Comparison of ENCODE assay signal across 14 mouse cellular contexts in the genomic region with DNA sequence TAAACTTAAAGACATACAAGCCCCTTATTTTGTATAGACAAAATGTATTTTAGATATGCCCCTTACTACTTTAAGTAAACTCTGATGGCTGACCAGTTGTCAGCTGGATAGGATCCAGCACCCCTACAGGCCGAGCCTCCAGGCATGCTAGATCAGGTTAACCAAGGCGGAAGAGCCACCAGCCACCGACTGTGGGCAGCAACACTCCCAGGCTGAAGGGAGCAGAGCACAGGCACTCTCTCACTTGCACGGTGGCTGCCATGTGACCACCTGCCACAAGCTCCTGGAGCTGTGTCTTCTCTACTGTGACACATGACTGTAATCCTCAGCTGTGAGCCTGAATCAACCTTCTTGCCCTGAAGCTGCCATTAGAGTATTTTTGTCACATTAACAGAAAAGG. TPM values are rescaled to one million over a fixed set of nuclear protein-coding genes. Genes with fewer than 3 reads are reported as not detected.
DNase-seq lines count a peak whose midpoint lies in the region; ATAC-seq and TF ChIP-seq lines count a peak whose summit lies in the region.
"Had no signal": no experiment of that assay in that cellular context is flagged by ENCODE, and none has a peak within 500 bp of the region (broad histone marks: within the 10 kb centered on the region; RNA-seq: fewer than 3 reads in every experiment).

No protein-coding gene starts in this region.

- no peak overlapping the region for H3K9ac ChIP-seq in liver, embryonic 11.5 days (ENCODE audit: low read depth, low read length)
- H3K9ac ChIP-seq: hindbrain, embryonic 15.5 days had no signal

- no peak for TF ChIP-seq POLR2A in lung, adult 2 months (IDR thresholded peaks at IDR 0.05; ENCODE audit: borderline replicate concordance, extremely low read depth, low read depth, low read length)

- no peaks in the 10 kb centered on the region for H3K9me3 ChIP-seq in liver, embryonic 11.5 days (ENCODE audit: control insufficient read depth, low read length)
- H3K9me3 ChIP-seq: hindbrain, embryonic 15.5 days had no signal

- no peak overlapping the region for H3K27ac ChIP-seq in liver, embryonic 11.5 days (ENCODE audit: low read depth, low read length)
- H3K27ac ChIP-seq: hindbrain, embryonic 15.5 days had no signal

- H3K4me1 ChIP-seq in liver, embryonic 11.5 days (replicated peaks; ENCODE audit: control insufficient read depth, insufficient read depth, low read length), result peaks cover 6% of the 10 kb centered on the region; the same call in 1 of the 2 replicates
- peaks cover 5% of the 10 kb centered on the region; the same call in 1 of the 2 replicates for H3K4me1 ChIP-seq in lung, adult 2 months (ENCODE audit: control insufficient read depth, insufficient read depth, low read length)

- WGBS in liver, embryonic 11.5 days, result 52% methylated on average over 4 of the region's 4 CpGs
- WGBS in lung, adult 2 months, result 24% methylated on average over 4 of the region's 4 CpGs

- H3K4me2 ChIP-seq in liver, embryonic 11.5 days, result no peak overlapping the region
- H3K4me2 ChIP-seq: hindbrain, embryonic 15.5 days had no signal

- no peaks in the 10 kb centered on the region for H3K27me3 ChIP-seq in liver, embryonic 11.5 days (replicated peaks; ENCODE audit: control insufficient read depth, insufficient read depth, low read length)
- H3K27me3 ChIP-seq: hindbrain, embryonic 15.5 days; Patski had no signal

- no peak overlapping the region for H3K4me3 ChIP-seq in liver, embryonic 11.5 days (ENCODE audit: low read depth, low read length)
- H3K4me3 ChIP-seq in lung, adult 2 months (replicated peaks; ENCODE audit: extremely low read depth, low read depth, low read length), result no peak overlapping the region
- H3K4me3 ChIP-seq: hindbrain, embryonic 15.5 days had no signal

- DNase-seq in gastrocnemius, adult 18-20 months (ENCODE audit: low spot score), result peak; percentile 14
- no peak for DNase-seq in gastrocnemius, postnatal 10 days
- DNase-seq in liver, embryonic 11.5 days (ENCODE audit: low spot score), result no peak
- DNase-seq in liver, result no peak
- peak; percentile 78 for DNase-seq in cerebellum, adult 9-10 months
- peak; percentile 17 to 23 for DNase-seq in natural killer cell, adult 2 months (ENCODE audit: low spot score in 2 of 2)
- no peak for DNase-seq in lung, adult 2 months
- no peak for DNase-seq in layer of hippocampus, adult 8-10 months (ENCODE audit: low spot score in 2 of 2)
- DNase-seq: adrenal gland, postnatal 36 days; B cell, adult 2 months; kidney, postnatal 4 days; lung, postnatal 4 days had no signal

- ATAC-seq in liver, embryonic 11.5 days (replicated peaks; ENCODE audit: low FRiP score), result 0 out of 2 replicates have a peak, but pooled peaks have one; percentile 53
- ATAC-seq: Patski had no signal

- TF ChIP-seq CTCF in lung, adult 2 months (IDR thresholded peaks at IDR 0.05; ENCODE audit: insufficient read depth, low read length), result no peak

- no peaks in the 10 kb centered on the region for H3K36me3 ChIP-seq in liver, embryonic 11.5 days (ENCODE audit: control insufficient read depth, insufficient read depth, low read length)
- H3K36me3 ChIP-seq: hindbrain, embryonic 15.5 days had no signal

RNA-seq across cellular contexts. Expression of a gene that starts 13.3 kb away (rescaled TPM):
- total RNA-seq in gastrocnemius, adult 18-20 months (2021), result 10 to 100 TPM; 16.6 to 19.1 TPM
- 10 to 100 TPM; 24.2 to 31.1 TPM for total RNA-seq in gastrocnemius, postnatal 10 days (2021)
- polyA plus RNA-seq in liver, embryonic 11.5 days (2014; fragmentation: Nextera tagmentation; extraction: Ambion mirVana), result 54.0 and 61.9 TPM in 2 replicates
- polyA plus RNA-seq in lung, adult 2 months (2012; rRNA removed), result 23.4 and 36.4 TPM in 2 replicates
- 10 to 100 TPM; 60.5 to 63.9 (median 62.8) TPM for total RNA-seq in layer of hippocampus, adult 8-10 months (2022)

Comparison
In these comparisons a context has a peak if more than half of its experiments do, and no peak if none do; other contexts are left out.
1. DNase-seq: peak in gastrocnemius, adult 18-20 months (single experiment), cerebellum, adult 9-10 months (single experiment) and natural killer cell, adult 2 months (2 of 2); none in gastrocnemius, postnatal 10 days (single experiment), liver, embryonic 11.5 days (single experiment), liver (single experiment), lung, adult 2 months (single experiment) and layer of hippocampus, adult 8-10 months (0 of 2).